Mouse (Mus musculus): ENCODE measurements around the gene 1700001P01Rik.
A peak's percentile ranks its signal among the peaks of the same experiment; 100 is the strongest.

The 1700001P01Rik gene

GRCm38 (mm10) chr11:97809235-97810121 lies 33.8 kb upstream of the 1700001P01Rik start:
- DNase-seq, result no peak

DNA sequence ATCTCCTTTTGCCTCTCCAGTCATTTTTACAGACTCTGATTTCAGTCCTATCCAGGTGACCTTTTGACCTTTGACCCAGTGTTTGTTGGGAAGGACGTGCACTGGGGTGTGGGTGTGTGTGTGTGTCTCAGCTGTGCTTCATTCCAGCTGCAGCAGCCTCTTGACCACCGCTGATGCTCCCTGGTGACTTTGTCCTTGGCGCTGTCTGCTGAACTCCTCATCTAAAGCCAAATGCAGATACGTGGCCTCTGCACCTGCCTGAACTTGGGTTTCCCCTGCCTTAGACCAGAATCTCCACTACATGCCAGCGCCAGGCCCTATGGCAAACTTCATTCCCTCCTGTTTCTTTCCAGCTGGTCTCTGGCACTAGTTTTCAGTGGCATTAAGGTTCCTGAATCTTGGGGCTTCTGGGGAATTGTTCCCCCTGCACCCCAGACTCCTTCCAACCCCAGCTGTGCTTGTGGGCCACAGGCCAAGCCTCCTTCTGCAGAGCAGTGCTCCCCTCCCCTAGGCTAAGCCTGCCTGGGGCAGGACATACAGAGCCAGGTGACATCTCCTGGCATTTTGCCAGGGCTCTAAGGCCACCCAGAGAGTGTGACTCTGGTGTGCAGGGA lies 33.0 kb upstream of the 1700001P01Rik start:
- no peak for DNase-seq

GRCm38 (mm10) chr11:97808093-97808492 lies 32.4 kb upstream of the 1700001P01Rik start:
- peak; percentile 66 for DNase-seq

DNA sequence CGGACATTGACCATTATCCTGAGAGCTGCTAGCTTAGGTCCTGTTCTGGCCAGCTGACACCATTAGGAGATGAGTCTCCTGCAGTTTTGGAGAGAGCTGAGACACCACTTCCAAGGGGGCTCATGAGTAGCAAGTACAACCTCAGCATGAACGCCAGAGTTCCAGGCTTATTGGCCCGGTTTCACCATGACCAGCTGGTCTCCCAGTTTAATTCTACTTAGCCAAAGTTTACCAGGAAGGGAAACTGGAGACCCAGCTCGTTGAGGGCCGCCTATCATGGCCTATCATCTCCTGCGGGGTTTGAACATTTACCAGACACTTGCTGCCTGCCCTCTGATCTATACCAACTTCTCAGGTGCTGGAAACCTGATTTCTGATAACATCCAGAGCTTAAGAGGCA lies 31.9 kb upstream of the 1700001P01Rik start:
- no peak for DNase-seq

- no peak for DNase-seq
Observed at GRCm38 (mm10) chr11:97806613-97806964, 30.9 kb upstream of the 1700001P01Rik start.

DNA sequence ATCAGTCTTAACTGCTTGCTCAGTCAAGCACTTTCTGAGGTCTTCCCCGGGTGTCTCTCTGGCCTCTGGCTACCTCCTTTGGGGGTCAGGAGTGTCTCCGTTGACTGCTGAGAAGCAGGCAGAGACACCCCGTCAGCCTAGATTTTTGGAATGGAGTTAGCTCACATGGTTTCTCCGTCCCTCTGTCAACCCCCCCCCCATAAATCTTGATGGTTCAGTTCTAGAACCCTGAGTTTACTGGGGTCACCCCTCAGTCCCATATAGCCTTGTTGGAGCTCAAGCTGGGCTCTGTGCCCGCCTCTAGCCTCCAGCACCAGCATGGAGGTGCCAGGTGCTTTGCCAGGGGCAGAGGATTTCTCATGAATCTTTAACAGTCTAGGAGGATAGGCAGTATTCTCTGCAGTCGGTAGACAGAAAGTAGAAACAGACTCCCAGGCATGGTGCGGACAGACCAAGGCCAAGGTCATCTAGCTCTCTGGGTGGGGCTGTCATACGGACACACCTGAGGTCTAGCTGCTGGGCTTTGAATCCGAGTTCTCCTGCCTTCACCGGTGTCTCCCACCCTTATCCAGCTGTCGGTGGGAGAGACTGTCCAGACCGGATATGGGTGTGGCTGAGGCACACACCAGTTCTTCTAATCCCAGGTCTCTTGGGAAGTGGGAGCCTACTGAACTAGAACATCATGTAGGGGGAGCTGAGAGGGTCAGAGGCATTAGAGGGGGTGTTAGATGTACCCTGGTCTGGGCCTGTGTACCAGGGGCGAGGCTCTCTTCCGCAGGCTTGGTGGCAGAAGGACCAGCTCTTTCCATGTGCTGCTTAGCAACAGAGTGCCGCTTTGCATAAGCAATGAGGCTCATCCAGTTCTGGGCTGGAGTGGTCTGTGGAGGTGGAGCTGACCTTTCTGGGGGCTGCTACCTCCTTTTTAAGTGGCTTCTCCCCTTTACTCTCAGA lies 30.2 kb upstream of the 1700001P01Rik start:
- no peak for DNase-seq

DNA sequence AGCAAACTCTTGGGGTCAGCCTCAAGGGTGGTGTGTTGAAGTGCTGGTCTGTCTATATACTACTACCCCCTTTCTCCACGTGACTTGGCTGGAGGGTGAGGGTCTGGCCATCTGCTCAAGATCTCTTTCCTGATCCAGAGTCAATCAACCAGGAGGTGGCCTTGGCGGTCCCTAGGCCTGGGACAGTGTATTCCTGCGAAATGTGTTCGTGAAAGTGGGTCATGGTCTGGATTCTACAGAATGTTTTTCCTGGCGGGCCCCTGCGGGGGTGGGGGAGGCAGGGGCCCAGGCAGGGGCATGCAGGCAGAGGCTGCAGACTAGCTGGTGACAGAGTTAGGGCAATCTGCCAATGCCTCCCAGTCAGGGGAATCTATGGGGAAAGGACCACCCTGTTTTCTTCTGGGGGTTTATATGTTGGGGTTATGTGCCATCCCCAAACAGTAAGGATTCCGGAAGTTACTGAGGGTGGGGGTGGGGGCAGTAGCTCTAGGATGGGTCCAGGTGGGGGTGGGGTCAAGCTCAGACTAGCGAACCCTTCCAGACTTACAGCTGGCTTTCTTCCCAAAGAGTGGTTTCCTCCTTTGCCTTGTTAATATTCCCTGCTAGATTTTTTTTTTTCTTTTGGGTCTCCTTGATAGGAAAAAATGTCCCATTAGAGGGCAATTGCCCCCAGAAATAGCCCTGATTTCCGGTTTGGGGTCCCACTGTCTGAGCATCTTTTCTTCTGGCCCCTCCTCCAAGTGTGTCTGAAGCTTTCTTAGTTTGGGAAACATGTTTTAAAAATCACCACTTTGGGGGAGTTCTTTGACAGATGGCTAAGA lies 29.3 kb upstream of the 1700001P01Rik start:
- DNase-seq, result no peak

DNA sequence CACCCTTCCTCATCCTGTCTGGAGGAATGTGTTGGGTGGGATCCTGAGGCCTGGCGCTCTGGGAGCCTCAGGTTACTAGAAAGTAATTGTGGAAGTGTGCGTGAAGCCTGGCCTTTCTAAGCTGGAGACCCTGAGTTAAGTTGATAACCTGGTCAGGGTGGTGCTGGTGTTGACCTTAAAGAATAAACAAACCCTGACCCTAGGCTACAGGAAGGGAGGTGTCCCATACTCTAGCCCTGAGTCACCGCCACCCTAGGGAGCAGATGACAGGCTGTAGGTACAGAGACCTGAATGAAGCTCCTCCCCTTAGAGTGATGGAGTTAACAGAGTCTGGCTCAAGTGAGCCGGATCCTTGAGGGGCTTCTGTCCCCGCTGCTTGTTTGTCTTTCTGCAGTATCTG lies 28.1 kb upstream of the 1700001P01Rik start:
- DNase-seq, result no peak

DNA sequence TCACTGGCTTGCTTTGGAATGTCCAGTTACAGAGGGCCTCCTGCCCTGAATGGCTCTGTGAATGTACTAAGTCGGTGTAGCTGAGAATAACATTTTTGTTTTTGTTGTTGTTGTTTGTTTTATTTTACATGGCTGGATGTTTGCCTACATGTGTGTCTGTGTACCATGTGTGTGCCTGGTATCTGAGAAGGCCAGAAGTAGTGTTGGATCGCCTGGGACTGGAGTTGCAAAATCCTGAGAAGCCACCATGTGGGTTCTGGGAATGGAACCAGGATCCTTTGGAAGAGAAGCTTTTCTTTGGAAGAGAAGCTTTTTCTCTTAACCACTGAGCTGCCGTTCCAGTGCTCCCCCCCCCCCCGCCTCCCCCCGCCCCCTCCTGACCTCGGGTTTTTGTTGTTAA lies 26.8 kb upstream of the 1700001P01Rik start:
- DNase-seq, result no peak

DNA sequence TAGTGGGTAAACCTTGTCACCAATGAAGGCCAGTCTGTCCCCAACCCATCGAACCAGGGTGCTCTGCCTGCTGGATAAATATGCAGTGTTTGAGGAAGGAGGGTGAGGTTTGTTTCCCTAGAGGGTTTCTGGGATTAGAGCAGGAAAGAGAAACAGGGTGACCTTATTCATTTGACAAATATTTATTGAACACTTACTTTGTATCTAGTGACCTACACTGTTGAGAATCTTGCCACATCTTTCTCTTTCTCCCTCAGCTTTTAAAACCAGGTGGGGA lies 26.4 kb upstream of the 1700001P01Rik start:
- DNase-seq, result no peak

- no peak for DNase-seq
Observed at GRCm38 (mm10) chr11:97801409-97802193, 25.9 kb upstream of the 1700001P01Rik start.

DNA sequence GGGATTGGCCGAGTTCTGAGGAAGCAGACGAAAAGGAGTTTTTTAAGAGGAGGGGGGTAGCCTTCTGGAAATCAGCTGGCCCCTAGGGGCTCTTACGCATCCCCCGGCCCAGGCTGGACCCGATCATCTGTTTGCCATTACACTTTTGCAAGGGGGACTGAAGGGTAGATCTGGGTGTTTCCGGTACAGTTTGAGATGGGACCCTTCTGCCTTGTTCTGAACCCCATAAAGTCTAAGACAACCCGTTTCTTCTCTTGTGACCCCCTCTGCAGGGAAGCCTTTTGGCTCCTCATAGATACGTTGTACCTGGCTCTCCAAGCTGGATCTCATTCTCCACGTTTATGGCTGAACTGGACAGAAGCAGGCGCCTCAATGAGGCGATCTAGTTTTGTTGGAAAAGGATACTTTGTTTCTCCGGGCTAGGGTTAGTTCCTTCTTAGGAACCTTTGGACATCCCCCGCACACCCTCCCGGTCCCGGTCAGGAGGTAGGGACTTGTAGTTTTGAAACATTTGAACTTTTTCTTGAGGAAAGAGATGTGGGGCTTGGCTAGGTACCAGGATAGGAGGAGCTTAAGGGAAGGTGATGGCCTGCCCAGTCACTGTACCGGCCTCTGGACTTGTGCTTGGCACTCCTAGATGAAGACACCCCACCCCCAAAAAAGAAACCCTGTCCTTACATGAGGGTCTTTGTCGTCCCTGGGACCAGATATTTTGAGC lies 25.1 kb upstream of the 1700001P01Rik start:
- peak; percentile 52 for DNase-seq

DNA sequence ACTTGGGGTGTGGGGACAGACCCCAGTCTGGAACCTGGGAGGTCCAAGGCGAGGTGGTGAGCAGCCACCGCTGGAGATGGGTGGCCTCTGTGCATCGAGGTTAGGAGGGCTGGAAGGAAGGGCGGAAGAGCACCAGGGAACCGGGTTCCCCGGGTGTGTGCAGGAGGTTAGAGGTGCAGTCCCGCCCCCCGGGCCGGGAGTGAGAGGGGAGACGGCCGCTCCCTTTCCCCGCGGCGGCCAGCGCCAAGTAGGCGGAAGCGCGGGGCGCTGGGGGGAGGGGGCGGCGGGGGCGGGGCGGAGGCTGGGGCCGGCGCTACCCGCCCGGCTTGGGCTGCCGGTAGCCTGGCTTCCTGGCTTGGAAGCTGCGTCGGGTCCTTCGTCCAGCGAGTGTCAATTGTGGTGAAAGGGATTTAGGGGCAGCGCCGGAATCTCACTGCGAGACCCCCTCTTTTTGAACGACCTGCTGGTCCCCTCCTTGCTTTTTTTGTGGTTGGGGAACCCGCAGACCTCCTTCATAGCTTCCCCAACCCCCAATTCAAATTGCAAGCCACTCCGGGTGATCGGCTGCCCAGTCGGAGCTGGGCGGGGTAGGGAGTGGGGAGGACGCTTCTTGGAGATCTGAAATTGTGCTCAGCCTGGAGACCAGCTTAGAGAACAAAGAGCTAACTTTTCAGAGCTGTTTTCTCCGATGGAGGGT lies 24.4 kb upstream of the 1700001P01Rik start:
- peak; percentile 86 for DNase-seq

DNA sequence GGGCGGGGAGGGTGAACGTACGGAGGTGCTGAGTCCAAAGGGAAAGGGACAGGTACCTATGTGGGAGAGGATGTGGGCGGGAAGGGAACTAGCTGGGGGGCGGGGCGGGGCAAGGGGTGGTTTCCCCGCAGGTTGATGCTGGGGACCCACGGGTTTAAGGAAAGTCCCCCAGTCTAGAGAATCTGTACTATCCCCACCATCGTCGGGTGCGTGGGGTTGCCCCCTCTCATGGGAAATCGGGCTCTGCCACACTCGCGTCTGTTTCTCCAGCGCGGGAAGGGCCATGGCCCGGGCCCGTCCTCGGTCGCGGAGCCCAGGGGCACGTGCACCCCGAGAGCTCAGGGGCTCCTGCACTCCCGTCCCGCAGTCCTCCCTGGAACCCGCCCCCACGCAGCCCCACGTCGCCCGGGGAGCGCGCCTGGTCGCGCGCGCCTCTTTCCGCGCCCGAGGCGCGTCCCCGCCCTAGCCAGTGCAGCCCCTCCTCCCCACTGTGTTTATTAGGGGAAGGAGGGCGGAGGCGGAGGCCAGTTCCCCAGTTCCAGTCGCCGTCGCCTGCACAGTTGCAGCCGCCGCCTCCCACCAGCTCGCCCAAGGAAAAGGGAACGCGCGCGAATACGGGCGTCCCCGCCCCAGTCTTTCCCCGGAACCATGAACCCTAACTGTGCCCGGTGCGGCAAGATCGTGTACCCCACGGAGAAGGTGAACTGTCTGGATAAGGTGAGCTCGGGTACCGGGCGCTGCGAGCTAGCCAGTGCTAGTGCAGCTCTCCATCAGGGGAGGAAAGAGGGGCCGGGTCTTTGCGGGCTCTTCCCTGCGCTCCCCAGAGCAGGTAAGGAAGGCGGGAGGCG lies 23.7 kb upstream of the 1700001P01Rik start:
- peak; percentile 88 for DNase-seq

DNA sequence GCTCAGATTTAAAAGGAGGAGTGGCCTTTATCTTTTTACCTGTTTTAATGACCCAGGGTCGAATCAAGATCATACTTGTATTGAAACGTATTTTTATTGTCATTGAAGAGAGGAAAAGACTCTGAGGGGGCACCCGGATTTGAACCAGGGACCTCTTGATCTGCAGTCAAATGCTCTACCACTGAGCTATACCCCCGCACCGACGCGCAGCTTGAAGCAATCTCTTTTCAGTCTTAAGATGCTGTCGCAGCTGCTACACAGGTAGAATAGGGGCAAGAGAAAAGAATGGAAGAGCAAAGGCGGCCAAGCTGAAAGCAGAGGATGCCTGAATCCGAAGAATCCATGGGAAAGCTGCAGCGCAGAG lies 23.0 kb upstream of the 1700001P01Rik start, which contains the start of gene Lasp1:
Gene Lasp1 (plus strand): TSS at position 219 of the 364 bp plus-strand sequence.
- DNase-seq, result peak; percentile 93

GRCm38 (mm10) chr11:97798083-97798435 lies 22.3 kb upstream of the 1700001P01Rik start:
- no peak for DNase-seq

GRCm38 (mm10) chr11:97797369-97798082 lies 21.8 kb upstream of the 1700001P01Rik start:
- no peak for DNase-seq

DNA sequence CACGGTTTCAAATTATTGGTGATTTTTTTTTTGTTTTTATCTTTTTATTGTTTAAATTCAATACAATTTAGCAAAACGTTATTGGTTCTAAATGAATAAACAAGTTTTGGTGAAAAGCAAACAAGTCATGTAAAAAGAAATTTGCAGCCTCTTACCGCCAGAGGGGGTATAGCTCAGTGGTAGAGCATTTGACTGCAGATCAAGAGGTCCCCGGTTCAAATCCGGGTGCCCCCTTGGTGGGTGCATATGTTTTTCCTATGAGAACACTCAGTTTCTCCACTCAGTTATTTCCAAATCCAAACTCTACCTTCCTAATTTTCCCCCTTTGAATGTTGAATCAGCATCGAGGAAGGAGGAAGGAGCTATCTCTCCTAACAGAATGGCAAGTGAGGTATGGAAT lies 21.2 kb upstream of the 1700001P01Rik start:
- DNase-seq, result peak; percentile 81

DNA sequence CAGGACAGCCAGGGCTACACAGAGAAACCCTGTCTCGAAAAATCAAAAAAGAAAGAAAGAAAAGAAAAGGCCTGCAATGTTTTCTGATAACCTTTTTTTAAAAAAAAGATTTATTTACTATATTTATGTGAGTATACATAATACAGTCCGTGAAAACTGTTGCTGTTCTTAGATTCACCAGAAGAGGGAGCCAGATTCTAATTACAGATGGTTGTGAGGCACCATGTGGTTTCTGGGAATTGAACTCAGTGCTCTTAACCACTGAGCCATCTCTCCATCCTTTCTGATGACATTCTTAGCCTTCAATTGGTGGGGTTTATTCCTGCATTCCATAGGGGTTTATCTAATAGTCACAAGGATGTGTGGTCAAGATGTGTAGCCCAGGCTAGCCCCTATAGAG lies 17.4 kb upstream of the 1700001P01Rik start:
- peak; percentile 38 for DNase-seq
